Mouse (Mus musculus): ENCODE measurements at regions not wholly inside any gene's neighbourhood (a gene's known extent, or its start where the extent isn't known, plus 50 kb on each side); places are given as distances from the start of the nearest gene placed in this dataset.

DNA sequence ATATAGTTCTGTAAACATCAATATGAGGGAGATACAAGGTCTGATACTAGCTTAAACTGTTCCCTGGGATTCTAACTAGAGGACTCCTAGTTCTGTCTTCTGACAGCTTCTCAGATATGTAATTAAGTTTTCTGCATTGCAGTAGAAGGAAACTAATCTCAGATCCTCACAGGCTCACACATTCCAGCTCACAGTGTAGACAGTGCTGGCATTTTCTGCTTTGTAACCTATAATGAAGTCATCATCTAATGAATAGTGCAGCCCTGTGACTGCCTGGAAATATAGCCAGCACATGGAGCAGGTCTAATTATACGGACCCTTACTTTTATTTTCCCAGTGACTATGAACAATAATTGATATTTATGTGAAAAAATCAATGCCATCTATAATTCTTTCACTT is 331.2 kb upstream of the Celf2 start:
- DNase-seq = no peak

DNA sequence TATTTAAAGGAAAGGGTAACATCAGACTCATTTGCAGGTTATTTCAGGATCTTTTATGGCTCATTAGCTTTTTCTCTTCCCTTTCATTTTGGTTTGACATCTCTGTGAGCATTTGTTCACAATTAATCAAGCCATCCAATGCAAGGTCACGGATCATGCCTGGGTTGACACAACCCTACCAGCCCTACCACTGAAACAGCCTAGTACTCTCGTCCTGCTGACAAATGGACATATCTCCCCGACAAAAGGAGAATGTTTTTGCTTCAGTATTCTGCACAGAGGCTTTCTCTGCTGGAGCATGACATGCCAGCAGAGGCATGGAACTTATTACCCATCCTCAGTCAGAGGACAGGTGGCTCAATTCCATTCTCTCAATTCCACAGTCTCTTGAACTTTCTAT is 328.5 kb upstream of the Celf2 start:
- no peak for DNase-seq

DNA sequence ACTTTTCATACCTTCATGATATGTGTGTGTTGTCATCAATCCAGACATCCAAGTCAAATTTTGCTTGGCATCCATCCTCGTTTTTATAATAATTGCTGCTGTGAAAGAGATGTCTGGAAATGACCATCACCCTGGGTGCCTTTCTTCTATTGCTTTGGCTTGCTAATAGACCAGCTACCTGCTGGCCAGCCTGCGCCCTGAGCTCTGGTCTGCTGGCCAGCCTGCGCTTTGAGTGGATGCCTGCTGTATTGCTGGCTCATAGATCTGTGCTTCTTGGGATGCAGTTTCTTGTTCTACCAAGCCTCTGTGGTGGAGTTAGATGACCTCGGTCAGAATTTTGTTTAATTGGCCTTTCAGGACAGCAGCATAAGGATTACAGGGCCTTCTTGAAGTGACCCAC is 321.9 kb upstream of the Celf2 start:
- no peak for DNase-seq

DNA sequence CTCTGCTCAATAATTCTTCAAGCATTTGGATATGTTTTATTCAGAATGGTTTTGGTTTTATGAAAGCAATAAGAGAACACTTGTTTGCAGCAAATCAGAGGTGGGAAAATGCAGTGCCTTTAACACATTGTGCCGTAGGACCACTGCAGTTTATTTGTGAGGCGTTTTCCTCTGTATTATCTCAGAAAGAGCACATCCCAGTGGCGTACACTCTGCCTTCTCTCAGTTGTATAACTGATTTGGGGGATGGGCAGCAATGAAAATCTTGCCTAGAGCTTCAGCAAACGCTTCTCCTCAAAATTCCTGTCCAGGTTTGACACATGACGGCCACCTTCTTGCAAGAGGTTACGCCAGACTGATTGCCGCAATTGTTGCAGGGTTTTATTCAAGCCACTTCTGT is 316.9 kb upstream of the Celf2 start:
- no peak for DNase-seq

DNA sequence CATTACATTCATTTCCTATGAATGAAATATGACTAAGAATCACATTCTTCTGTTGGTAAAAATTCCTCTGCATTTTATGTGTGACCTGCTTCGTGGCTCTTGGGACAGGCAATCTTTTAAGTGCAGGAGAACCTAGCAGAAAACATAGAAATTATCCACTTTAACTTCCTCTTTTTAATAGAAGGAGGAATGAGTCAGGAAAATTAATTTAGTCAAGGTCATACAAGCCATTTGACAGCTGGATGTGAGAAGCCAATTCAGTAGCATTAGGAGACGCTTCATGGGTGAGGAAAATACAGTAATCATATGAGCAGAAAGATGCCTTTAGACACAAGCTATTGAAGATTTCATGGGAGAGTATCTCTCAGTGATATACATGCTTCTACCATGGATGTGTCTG is 287.1 kb upstream of the Celf2 start:
- DNase-seq = no peak

DNA sequence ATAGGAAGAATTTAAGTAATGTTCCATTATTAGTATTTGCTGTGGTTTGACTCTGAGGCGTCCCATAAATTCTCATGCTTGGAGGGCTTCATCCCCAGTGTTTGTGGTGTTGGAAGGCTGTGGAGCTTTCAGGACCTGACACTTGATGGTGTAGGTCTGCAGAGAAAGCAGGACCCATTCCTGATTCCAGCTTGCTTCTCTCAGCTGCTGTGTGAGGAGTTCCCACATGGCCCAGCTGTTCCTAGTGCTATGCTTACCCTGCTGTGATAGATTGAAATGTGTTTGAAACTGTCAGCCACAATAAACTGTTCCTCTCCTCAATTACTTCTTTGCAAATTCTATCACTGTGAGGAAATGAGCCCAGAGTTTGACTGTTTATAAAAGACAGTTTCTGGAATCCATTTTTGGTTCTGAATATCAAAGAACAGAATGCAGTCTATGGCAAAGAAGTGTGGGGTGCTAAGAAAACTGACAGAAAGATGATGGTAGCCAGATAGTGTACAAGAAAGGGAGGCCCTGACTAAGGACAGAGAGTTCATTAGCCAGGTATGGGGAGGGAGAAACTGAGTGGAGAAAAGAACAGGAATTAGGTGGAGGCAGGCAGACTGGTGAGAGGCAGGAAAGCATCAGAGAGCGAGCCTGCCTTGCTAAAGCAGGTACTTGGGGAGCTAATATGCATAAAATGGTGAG is 283.2 kb upstream of the Celf2 start:
- peak; percentile 5 for DNase-seq

DNA sequence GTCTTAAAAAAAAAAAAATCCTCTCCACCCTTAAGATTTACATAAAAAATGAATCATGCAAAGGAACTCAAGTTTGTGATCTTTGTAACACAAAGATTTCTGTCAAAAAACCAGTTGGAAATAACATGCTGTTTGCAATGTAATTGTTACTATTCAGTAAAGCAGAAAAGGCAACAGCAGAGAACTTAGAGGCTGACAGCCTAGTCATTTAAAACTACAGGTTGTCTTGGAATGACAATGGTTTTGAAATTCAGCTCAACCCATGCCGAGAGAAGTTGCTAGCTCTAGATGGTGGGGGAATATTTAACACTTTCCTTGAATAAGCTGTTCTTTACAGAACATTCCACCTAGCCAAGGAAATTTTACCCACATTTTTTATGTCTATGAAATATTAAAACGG is 269.2 kb upstream of the Celf2 start:
- no peak for DNase-seq

DNA sequence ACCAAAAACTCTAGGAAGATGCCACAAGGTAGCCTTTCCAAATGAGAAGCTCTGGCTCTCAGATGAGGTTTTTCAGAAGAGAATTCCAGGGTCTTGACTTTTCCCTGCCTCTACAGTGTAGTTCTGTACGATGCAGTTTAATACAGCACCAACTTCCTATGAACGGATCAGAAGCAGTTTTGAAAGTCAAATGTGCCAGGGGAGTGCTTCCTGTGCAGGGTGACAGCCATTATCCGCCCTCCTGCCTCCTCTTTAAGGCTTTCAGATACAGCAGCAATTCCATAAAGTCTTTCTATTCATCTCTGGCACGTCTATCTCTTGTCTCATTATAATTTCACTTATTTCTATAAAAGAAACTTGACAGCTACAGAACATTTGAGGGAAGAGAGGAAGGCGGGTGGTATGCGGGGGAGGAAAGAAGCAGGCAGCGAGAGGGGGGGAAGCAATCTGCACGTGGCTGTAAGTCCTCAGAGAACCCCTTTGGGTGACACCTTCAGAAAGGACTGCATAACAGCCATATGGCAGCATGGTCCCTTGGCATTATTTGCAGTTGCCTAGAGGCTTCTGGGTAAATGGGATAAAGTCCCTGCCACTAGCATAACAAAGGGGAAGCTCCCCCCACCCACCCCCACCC is 224.9 kb upstream of the Celf2 start:
- no peak for DNase-seq

DNA sequence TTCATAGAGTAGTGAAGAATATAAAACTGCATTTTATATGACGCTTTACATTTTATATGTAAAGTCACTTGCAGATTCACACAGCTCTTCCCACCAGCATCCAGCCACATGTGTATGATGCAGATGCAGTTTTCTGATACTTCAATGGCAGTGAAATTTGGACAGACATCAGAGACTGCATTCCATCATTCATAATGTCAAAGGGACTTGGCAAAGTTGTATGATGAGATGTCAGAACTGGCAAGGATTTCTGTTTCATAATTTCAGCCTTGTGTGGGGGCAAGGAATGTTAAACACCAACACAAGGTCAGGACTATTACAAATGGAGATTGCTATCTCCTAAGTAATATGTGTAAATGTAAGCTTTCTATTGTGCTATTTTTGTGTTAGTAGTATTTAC is 221.6 kb upstream of the Celf2 start:
- peak; percentile 13 for DNase-seq

DNA sequence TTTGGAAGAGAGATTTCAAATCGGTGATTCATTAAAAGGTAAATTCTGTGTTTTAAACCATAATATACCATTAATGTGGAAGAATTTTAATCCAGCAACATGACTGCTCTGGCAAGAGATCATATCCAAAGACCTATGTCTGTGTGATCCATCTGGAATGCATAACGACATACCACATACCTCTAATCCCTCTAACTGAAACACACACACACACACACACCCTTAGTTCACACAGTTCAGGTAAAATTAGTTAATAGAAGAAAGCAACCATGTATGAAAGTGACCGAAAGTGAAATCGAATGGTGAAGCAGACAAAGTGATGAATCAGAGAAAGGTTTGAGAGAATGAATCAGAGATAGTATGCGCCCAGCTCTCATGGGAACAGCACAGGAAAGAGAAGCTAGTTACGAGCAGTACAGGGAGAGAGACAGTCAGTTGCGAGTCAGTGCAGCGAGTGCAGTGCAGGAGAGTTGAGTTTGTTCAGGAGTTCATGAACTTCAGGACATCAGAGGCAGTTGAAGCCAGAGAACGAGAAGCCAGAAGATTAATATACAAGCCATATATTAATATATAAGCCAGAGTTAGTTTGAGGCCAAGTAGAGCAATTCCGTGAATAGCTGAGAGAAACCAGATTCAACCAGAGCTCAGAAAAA is 213.0 kb upstream of the Celf2 start:
- no peak for DNase-seq

DNA sequence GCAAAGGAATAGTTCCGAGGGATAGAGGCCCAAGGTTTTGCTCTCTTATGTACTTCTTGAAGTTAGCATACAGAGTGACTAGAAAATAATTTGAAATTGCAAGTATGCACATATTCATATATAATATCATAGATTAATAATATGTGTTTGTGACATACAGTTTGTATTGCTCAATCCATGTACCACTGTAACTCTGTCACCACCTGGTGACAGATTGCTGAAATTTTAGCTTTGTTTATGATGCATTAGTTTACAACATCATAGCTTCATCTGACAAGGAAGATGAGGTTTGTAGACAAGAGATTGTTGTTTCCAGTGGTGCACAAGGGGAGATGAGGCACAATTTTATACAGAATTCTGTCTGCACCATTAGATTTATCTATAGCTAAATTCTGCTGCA is 201.7 kb upstream of the Celf2 start:
- DNase-seq = no peak

DNA sequence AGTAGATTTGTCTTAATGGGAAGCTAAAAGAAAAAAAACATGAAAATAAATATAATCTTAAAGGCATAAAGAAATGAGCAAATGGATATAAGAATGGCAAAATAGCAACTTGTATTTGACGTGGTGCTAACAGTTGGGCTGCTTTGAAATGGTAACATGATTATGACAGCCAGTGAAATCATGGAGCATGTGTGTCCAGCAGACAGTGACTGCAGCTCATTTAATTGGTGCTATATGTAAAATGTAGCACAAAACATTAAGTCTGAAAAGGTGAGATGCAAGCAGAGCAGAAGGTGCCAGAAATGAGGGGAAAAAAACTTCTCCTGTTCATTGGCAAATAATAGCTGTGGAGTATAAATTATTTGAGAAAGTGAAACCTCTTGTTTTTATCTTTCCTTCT is 201.1 kb upstream of the Celf2 start:
- no peak for DNase-seq

DNA sequence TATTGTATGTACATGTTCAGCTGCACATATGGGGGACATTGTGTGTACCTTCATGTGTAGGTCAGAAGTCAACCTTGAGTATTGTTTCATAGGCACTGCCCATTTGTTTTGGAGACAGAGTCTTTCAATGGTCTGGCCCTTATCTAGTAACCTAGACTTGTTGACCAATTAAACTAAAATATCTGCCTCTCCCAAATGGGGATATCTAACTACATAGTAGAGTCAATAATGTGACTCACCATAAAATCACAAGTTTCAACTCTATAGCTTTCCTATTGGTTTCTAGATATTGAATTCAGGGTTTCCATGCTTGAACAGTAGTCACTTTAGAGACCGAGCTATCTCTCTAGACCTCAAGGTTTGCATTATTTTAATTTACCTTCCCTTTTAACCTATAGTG is 174.0 kb upstream of the Celf2 start:
- DNase-seq = no peak

DNA sequence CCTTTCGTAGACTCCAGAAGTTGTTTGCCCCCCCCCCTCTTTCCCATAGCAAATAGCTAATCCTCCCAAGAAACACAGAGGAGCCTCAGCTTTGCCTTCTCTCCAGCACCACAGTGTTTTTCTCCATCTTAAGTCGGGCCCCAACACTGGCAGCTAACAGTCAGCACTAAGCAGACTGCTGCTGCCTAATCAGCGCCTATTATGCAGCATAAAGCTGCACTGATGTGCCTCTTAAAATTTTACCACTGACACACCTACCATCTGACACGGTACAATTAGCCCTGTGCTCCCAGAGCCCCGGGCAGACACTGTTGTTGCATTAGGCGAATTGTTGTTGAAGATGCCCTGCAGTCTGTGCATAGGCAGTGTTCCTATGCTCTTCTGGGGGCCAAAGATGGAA is 131.5 kb upstream of the Celf2 start:
- no peak for DNase-seq

DNA sequence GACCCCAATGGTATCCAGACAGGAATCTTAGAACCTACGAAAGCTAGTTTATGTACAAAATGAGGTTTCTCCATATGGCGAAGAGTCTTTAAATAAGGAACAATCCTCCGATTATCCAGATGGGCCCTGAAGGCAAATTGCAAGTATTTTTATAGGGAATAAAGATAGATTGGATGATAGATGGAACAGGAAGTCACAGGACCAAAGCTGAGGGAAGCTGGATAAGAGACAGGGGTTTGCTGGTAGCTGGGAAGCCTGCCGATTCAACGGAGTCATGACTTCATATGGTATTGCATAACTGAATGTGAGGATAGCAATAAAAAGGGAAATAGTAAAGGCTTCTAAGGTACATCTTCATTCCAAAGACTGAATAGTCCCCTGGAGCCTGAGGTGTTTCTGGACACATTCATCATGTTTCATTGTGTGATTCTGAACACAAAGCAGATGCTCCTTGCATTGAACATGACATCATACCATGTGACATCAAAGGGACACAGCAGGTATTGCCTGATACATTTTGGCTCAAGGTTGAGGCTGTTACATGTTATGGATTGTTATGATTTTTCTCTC is 113.4 kb upstream of the Celf2 start:
- no peak for DNase-seq

DNA sequence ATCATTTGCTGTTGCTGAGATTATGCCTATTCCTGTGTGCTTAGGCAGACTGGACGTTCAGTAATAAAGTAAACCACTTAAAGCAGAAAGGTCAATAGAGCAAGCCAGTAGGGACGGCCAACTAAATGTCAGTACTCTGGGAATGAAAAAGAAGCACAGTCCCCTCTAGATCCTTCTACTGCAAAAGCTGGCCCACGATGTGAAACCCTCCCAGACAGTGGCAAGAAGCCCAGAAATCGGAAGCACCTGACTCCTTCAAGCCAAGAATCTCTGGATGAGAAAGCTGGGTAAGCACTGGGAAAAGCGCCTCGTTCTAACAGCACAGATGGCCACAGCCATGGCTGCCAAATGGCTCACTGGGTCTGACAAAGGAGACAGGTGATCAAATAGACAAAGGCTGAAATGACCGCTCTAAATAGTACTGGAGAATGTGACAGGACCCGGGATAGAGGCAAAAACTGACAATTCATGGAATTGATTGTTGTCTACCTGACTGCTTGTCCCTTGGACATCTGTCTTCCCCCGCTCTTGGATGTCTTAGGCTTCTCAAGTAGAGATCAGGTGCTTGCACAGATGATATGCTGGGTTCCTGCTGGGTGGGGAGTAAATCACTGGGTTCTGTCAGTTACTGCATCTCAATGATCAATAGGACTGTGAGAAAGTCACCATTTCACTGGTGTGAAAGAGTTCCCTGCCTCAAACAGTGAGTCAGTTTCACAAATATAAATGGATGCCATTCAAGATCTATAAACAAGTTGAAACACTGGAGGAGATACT is 110.7 kb upstream of the Celf2 start:
- peak; percentile 1 for DNase-seq

DNA sequence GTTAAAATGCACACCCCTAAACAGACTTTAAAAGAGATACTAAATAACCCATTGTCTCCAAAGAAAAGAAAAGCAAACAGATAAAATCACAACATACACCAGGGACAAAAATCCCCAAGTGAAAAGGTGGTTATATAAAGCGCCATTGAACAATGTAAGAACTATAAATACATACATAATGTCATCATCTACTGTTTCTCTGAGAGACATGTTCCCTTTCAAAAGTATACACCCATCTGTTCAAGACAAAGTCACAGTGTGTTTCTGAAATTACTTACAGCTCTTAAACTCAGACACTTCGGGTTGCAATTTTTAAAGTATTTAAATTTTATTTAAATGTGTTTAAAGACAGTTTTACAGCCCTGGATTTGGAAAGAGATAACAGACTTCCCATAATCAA is 68.8 kb upstream of the Celf2 start:
- DNase-seq = no peak
